Mouse (Mus musculus): ENCODE results near the gene Pnkp.

Pnkp gene

DNA sequence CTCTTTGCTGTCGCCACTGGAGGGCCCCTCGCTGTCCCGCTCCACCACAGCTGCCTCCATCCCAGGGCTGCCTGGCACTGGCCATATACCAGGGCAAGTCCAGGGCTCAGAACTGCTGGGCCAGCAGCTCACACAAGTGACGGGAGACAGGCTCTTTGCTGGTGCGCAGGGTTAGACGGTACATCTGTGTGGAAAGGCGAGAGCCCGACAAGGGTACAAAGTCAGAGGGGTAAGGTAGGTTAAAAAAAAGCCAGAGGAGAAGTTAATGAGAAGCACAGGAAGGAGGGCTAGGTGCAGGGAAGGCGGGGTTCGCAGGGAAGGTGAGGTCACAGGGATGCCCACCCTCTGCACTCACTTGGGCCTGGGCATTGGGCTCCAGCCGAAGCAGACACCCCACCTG lies 43.7 kb downstream of the Pnkp start:
- in situ Hi-C loops (cut with MboI; ENCODE audit: low sequenced_read_pairs): no loop called here

DNA sequence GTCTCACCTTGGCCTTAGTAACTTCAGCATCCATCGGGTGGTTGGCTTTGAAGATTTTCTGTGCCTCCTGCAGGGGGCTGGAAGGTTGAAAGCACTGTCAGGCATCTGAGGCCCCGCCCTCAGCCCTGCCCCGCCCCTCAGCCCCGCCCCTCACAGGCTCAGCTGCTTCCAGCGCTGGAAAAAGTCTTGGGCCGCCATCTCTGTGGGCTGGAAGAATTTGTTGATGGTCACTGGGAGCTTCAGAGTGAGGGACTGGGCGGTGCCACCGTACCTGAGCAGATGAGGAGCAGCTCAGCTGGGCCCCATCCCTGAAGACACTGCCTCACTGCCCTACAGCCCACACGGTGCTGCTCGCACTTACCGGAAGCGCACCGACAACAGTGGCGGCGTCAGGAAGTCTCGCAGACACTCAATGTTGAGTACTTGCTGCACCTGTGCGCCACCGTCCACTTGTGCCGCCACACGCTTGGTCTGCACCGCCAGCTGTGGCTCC lies 44.3 kb downstream of the Pnkp start:
- in situ Hi-C loops (cut with MboI; ENCODE audit: low sequenced_read_pairs): no loop called here

DNA sequence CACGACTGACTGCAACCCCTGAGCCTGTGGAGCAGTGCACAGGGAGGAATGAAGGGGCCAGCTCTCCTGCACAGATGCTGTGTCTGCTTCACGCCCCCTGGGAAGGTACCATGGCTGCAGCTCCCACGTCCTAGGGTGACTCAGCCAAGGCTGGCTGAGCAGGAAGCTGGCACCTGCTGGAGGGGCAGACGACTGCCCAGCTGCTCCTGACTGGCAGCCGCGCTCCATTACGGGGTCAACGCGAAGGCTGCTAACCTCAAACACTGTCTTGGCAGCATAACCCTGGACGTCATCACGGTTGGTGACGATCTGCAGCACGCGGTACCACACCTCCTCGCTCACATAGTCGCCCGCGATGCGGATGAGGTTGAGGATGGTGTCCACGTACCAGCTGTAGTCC lies 48.5 kb downstream of the Pnkp start:
- in situ Hi-C loops (cut with MboI; ENCODE audit: low sequenced_read_pairs): no loop called here

DNA sequence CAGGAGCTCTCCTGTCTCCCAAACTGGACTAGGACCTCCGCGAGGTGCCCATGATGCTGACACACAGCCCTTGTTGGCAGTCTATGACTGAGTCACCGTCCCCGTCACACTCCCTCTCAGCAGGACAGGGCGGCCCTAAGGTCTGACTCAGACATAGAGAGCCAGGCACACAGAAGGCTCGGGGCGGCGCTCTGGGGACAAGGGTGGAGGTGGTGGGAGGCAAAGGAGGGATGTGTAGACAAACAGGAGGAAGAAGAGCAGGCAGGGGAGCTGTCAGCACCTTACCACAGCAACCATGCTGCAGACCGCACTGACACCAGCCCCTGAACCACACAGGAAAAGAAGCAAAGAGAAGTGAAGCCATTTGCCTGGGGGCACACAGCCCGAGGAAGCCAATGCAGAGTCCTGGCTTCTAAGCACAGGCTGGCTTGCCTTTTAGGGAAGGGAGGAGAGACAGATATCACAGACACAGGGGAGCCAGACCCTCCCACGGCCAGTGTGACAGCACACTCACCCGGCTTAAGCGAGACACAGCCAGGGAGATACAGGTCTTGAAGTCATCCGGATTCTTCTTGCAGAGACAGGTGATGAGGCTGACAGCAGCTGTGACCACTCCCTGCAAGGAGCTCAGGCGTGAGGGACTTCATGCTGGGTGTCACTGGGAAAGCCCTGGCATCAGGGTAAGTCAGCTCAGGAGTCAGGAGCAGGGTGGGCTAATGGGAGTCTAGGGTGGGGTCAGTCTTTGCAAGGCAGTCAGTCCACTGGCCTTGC lies 52.0 kb downstream of the Pnkp start:
- in situ Hi-C loops (cut with MboI; ENCODE audit: low sequenced_read_pairs): no loop called here
